Mouse (Mus musculus) heart, embryonic 14.5 days (tissue): Measurements from ENCODE around the gene Terb2. TPM values are rescaled to one million over a fixed set of nuclear protein-coding genes. Genes with fewer than 3 reads are reported as not detected.

ENCODE experiments used
- ATAC-seq: fragments of 200-750 bp; cut with Nextera tagmentation; 2 replicates; pipeline ENCODE4 v1.8.0; 2017; ENCODE audit warnings: low read depth, moderate TSS enrichment; ENCODE audit not compliant: insufficient number of reproducible peaks, insufficient read depth, low FRiP score
- H3K27ac ChIP-seq, 2 experiments: fragments of 200-500 bp in 1 of 2; fragments of 300-500 bp in 1 of 2; sonication (generic) in 1 of 2; replicated peaks in 1 of 2; 2 replicates each; pipeline ENCODE4 v1.5.1; 2012 to 2014; ENCODE audit warnings: low read depth in 2 of 2, low read length in 2 of 2, control low read depth in 1 of 2, mild to moderate bottlenecking in 1 of 2, mixed read lengths in 1 of 2; ENCODE audit not compliant: control insufficient read depth in 1 of 2, insufficient read depth in 1 of 2
- H3K27me3 ChIP-seq: fragments of 300-500 bp; sonication (generic); 2 replicates; pipeline ENCODE4 v1.6.1; 2014; ENCODE audit warnings: mild to moderate bottlenecking, low read length, control low read depth; ENCODE audit not compliant: control insufficient read depth, insufficient read depth
- H3K36me3 ChIP-seq: fragments of 300-500 bp; sonication (generic); 2 replicates; pipeline ENCODE4 v1.6.1; 2014; ENCODE audit warnings: mild to moderate bottlenecking, control low read depth, low read length, mixed read lengths; ENCODE audit not compliant: control insufficient read depth, insufficient read depth
- H3K4me1 ChIP-seq, 2 experiments: fragments of 200-500 bp in 1 of 2; fragments of 300-500 bp in 1 of 2; sonication (generic) in 1 of 2; 2 replicates each; pipeline ENCODE4 v1.6.1; 2012 to 2014; ENCODE audit warnings: low read length in 2 of 2, control low read depth in 1 of 2, mixed read lengths in 1 of 2; ENCODE audit not compliant: control insufficient read depth in 2 of 2, insufficient read depth in 2 of 2
- H3K4me2 ChIP-seq: fragments of 300-500 bp; sonication (generic); 2 replicates; pipeline ENCODE4 v1.6.1; 2014; ENCODE audit warnings: mild to moderate bottlenecking, low read length
- H3K4me3 ChIP-seq, 2 experiments: fragments of 200-500 bp in 1 of 2; fragments of 300-500 bp in 1 of 2; sonication (generic) in 1 of 2; 2 replicates each; pipeline ENCODE4 v1.5.1; 2012 to 2014; ENCODE audit warnings: low read length in 2 of 2, mild to moderate bottlenecking in 2 of 2, control low read depth in 1 of 2, low read depth in 1 of 2, moderate library complexity in 1 of 2; ENCODE audit not compliant: control insufficient read depth in 1 of 2, insufficient read depth in 1 of 2
- H3K9ac ChIP-seq: fragments of 300-500 bp; sonication (generic); 2 replicates; pipeline ENCODE4 v1.6.1; 2014; ENCODE audit warnings: mild to moderate bottlenecking, low read length
- H3K9me3 ChIP-seq: fragments of 300-500 bp; sonication (generic); 2 replicates; pipeline ENCODE4 v1.6.1; 2016; ENCODE audit warnings: low read length, control low read depth; ENCODE audit not compliant: control insufficient read depth
- WGBS: fragments of 180-500 bp; shearing (Covaris S2); extraction: QIAGEN DNeasy Blood & Tissue Kit; methylation state at CpG from one replicate; pipeline ENCODE4 v1.1.7; 2014; 5-methylcytosine and 5-hydroxymethylcytosine counted together
- polyA plus RNA-seq: library from polyadenylated mRNA; unstranded; fragments of >200 nt; fragmentation: Nextera tagmentation; extraction: Ambion mirVana; gene quantifications from 2 replicates; pipeline ENCODE4 v1.2.1, GENCODE M21; 2014

Gene Terb2
- polyA plus RNA-seq, 1 experiment from 2014 or later, result not detected

DNA sequence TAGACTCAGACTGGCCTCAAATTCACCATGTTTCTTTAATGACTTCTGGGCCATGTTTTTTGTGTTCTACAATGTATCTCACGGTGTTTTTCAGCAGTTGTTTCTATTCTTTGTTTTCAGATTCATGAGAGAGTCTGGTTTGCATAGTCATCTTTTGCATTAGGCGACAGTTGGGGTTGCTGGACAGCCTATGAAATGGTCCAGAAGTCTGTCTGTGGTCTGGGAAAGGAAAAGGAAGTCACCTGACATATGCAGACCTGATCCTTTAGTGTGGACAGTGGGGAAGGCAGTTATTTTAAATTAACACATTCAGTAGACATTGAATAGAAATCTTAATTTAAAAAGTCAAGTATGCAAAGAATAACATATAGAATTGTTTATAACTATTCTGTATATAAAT, 23.5 kb upstream of the Terb2 start:
- peaks cover 14 to 21% of the 10 kb centered on the region in 2 experiments for H3K4me1 ChIP-seq
- no peaks in the 10 kb centered on the region for H3K9me3 ChIP-seq
- no peak overlapping the region for H3K27ac ChIP-seq
- H3K4me3 ChIP-seq, result no peak overlapping the region
- no peaks in the 10 kb centered on the region for H3K36me3 ChIP-seq
- no peak for ATAC-seq
- 87% methylated on average over 2 of the region's 2 CpGs for WGBS
- no peak overlapping the region for H3K9ac ChIP-seq
- H3K4me2 ChIP-seq, result no peak overlapping the region
- H3K27me3 ChIP-seq, result no peaks in the 10 kb centered on the region

DNA sequence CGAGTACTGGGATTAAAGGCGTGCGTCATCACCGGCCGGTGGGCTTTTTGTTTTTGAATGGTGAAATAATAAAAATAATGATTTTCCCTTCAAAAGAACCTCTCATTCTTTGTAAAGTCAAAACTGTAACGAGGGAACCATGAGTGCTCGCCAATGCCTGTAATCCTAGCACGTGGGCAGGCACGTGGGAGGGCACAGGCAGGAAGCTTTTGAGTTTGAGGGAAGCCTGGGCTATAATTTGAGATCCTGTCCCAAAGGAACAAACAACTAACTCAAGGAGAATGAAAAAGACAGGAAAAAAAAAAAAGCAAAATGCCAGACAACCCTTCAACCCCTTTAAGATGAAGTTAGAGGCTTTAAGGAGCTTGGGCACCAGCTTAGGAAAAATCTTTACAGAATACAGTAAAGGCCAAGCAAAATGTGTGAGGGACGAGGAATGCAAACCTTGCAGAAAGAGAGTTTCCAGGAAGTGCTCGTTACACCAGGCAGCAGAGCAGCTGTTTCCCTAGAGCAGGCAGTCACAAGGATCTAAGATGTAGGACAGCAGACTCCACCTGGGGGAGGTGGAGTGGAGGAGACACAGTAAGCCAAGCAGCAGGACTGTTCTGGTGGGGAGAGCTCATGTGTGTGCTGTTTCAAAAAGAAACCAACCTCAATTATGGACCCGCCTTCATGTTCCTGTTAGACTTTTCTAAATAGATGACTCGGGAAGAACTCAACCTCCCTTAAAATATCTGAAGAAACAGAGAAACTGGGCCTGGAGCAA, 22.5 kb upstream of the Terb2 start:
- H3K4me1 ChIP-seq, result peaks cover 13 to 14% of the 10 kb centered on the region in 2 experiments
- H3K9me3 ChIP-seq, result no peaks in the 10 kb centered on the region
- no peak for ATAC-seq
- H3K4me3 ChIP-seq, result no peak overlapping the region
- no peaks in the 10 kb centered on the region for H3K36me3 ChIP-seq
- WGBS, result 76% methylated on average over 13 of the region's 13 CpGs
- no peaks in the 10 kb centered on the region for H3K27me3 ChIP-seq
- H3K4me2 ChIP-seq, result no peak overlapping the region
- 0 out of 4 replicates have a peak overlapping the region, but pooled peaks of 1 of the 2 experiments have one; percentile 14 for H3K27ac ChIP-seq
- H3K9ac ChIP-seq, result no peak overlapping the region

DNA sequence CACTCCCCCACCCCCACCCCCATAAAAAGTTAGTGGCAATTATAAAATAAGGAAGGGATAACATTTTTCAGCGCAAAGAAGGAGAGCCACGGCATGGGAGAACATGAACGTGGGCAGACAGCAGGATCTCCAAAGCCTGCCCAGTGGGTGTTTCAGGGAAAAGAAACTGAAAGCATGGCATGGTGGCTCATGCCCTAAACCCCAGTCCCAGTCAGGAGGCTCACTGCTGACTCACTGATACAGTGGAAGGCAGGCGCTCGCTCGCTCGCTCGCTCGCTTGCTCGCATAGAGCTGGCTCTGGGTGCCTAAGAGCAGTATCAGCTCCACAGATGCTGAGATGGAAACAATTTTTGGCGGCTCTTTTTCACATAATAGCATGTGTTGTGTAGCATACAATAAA, 21.8 kb upstream of the Terb2 start:
- no peaks in the 10 kb centered on the region for H3K36me3 ChIP-seq
- ATAC-seq, result no peak
- no peak overlapping the region for H3K4me3 ChIP-seq
- no peaks in the 10 kb centered on the region for H3K27me3 ChIP-seq
- H3K4me2 ChIP-seq, result 0 out of 2 replicates have a peak overlapping the region, but pooled peaks have one; percentile 13
- no peak overlapping the region for H3K27ac ChIP-seq
- no peak overlapping the region for H3K9ac ChIP-seq
- peaks cover 9 to 14% of the 10 kb centered on the region in 2 experiments; a peak in 3 of 4 replicates for H3K4me1 ChIP-seq
- WGBS, result 67% methylated on average over 11 of the region's 11 CpGs
- H3K9me3 ChIP-seq, result no peaks in the 10 kb centered on the region

DNA sequence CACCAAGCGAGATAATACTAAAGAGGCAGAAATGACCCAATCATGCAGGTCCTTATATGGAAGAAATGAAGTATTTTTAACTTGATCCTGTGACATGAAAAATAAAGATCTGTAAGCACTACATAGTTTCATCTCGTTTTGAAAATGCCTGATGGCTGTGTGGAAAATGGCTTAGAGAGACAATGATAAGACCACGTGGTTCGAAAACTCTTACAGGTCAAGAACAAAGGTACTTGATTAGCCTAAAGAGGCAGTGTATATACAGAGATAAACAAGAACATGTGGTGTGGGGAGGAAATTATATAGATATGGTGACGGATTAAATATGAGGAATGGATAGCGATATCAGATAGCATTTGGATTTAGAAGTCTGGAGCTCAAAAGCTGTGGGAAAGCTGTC, 14.8 kb upstream of the Terb2 start:
- 61% methylated on average over 6 of the region's 6 CpGs for WGBS
- H3K9me3 ChIP-seq, result no peaks in the 10 kb centered on the region
- H3K4me2 ChIP-seq, result no peak overlapping the region
- H3K4me1 ChIP-seq, result no peaks in the 10 kb centered on the region
- no peaks in the 10 kb centered on the region for H3K36me3 ChIP-seq
- H3K27me3 ChIP-seq, result no peaks in the 10 kb centered on the region
- no peak overlapping the region for H3K27ac ChIP-seq
- H3K9ac ChIP-seq, result no peak overlapping the region
- H3K4me3 ChIP-seq, result no peak overlapping the region
- ATAC-seq, result no peak

DNA sequence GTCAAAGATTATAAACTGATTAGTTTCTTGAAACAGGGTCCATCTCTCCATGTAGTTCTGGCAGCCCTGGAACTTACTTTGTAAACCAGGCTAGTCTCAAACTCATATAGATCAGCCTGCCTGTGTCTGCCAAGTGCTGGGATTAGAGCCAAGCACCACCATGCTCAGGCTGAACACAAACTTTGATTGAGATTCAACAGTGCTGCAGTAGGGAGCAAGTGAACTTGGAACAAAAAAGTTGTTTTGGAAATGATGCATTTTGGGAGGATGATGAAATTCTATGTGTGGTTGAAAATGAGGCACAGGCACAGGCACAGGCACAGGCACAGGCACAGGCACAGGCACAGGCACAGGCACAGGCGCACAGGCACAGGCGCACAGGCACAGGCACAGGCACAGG, 13.9 kb upstream of the Terb2 start:
- no peak overlapping the region for H3K4me2 ChIP-seq
- no peaks in the 10 kb centered on the region for H3K4me1 ChIP-seq
- H3K27me3 ChIP-seq, result no peaks in the 10 kb centered on the region
- H3K27ac ChIP-seq, result no peak overlapping the region
- H3K4me3 ChIP-seq, result no peak overlapping the region
- 84% methylated on average over 2 of the region's 2 CpGs for WGBS
- no peaks in the 10 kb centered on the region for H3K9me3 ChIP-seq
- H3K36me3 ChIP-seq, result no peaks in the 10 kb centered on the region
- no peak for ATAC-seq
- H3K9ac ChIP-seq, result no peak overlapping the region

DNA sequence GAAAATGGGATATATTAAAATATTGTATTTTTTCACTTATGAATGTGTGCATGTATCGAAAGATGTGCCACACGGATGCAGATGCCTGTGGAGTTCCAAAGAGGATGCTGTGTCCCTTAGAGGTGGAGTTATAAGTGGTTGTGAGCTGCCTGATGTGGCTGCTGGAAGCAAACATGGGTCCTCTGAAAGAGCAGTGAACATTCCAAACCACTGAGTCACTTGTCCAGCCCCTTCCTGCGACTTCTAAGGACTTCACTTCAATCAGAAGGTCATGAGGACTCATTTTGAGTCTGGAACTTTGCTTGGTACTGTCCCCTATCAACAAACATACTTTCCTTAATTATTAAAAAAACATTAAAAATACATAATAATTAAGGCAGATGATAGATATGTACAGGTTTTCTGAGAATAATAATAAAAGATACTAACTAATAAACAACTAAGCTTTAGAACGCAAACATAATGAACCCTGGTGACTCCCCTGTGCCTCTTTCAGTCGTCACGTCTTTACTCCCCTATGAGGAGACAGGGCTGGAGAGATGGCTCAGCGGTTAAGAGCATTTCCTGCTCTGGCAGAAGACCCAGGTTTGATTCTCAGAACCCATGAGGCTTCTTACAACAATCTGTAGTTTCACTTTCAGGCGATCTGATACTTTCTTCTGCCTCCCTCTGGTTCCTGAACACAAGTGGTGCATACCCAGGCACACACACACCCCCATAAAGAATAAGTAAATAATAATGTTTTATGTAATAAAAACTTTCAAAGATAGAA, 5.8 kb upstream of the Terb2 start:
- Histone ChIP-seq H3K36me3 (no peaks in the 10 kb centered on the region), H3K4me1 (no peaks in the 10 kb centered on the region), H3K27ac (no peak overlapping the region), H3K9me3 (no peaks in the 10 kb centered on the region), H3K27me3 (no peaks in the 10 kb centered on the region), H3K4me2 (no peak overlapping the region), H3K4me3 (no peak overlapping the region), H3K9ac (no peak overlapping the region)
- WGBS, result 64% methylated on average over 8 of the region's 8 CpGs
- ATAC-seq, result no peak

DNA sequence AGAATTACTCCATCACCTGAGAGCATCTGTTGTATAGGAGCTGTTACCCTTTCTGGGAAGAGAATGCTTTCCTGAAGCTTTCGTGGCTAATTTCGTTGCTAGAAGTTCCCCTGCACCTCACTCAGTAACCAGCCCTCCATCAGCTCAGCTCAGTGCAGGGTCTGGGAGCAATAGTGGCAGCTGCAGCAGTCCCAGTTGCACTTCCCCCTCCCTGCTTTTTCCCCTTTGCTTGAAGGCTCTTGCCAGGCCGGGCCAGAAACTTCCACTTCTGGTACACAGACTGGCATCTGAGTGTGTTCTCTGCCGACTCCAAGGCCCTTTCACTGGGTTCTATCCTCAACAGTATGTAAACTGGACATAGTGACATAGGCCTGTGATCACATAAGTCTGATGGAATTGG, 986 bp upstream of the Terb2 start:
- H3K4me1 ChIP-seq, result no peaks in the 10 kb centered on the region
- H3K9ac ChIP-seq, result no peak overlapping the region
- H3K36me3 ChIP-seq, result no peaks in the 10 kb centered on the region
- H3K27me3 ChIP-seq, result no peaks in the 10 kb centered on the region
- H3K4me2 ChIP-seq, result no peak overlapping the region
- H3K4me3 ChIP-seq, result no peak overlapping the region
- no peak overlapping the region for H3K27ac ChIP-seq
- no peaks in the 10 kb centered on the region for H3K9me3 ChIP-seq
- no peak for ATAC-seq
- WGBS, result 83% methylated on average over 4 of the region's 4 CpGs
